Mouse (Mus musculus) bone marrow, adult 2 months (tissue): ENCODE measurements at regions not wholly inside any gene's neighbourhood (a gene's known extent, or its start where the extent isn't known, plus 50 kb on each side); places are given as distances from the start of the nearest gene placed in this dataset.

Source experiments
- H3K27ac ChIP-seq: fragments of 200-500 bp; 2 replicates; pipeline ENCODE4 v1.5.1; 2012; ENCODE audit warnings: low read depth, mild to moderate bottlenecking, control low read depth, inconsistent platforms, low read length; ENCODE audit not compliant: control insufficient read depth, poor library complexity, insufficient read depth
- H3K4me1 ChIP-seq: fragments of 200-500 bp; 2 replicates; pipeline ENCODE4 v1.6.1; 2011; ENCODE audit warnings: low read length; ENCODE audit not compliant: control insufficient read depth, insufficient read depth
- H3K4me3 ChIP-seq: fragments of 200-500 bp; replicated peaks from 2 replicates; pipeline ENCODE3; 2011; ENCODE audit warnings: mild to moderate bottlenecking, low read depth, low read length, control low read depth; ENCODE audit not compliant: control insufficient read depth
- CTCF ChIP-seq: fragments of 200-500 bp; IDR thresholded peaks from 2 replicates; pipeline ENCODE4 v1.5.1; 2011; ENCODE audit warnings: low read length, control low read depth; ENCODE audit not compliant: control insufficient read depth, insufficient read depth
- POLR2A ChIP-seq: fragments of 200-500 bp; IDR thresholded peaks from 2 replicates; pipeline ENCODE4 v1.6.1; 2011; ENCODE audit warnings: low read depth, mild to moderate bottlenecking, control low read depth, low read length, borderline replicate concordance; ENCODE audit not compliant: control insufficient read depth
- WGBS: fragments of 180-500 bp; shearing (Covaris S2); methylation state at CpG from one replicate; pipeline ENCODE4 v1.1.7; 2018; 5-methylcytosine and 5-hydroxymethylcytosine counted together

- WGBS, result 76% methylated on average over 7 of the region's 7 CpGs
- TF ChIP-seq POLR2A, result no peak
- no peak for TF ChIP-seq CTCF
- Histone ChIP-seq H3K4me3 (no peak overlapping the region), H3K27ac (no peak overlapping the region), H3K4me1 (no peaks in the 10 kb centered on the region; the same call in 1 of the 2 replicates)
These were observed 262.4 kb downstream of the Foxo1 start for GRCm38 (mm10) chr3:52530406-52530970.

GRCm38 (mm10) chr3:52529136-52529535, 261.0 kb downstream of the Foxo1 start:
- no peak overlapping the region for H3K4me3 ChIP-seq
- TF ChIP-seq POLR2A (no peak), CTCF (no peak)
- WGBS, result 81% methylated on average over 6 of the region's 6 CpGs
- H3K27ac ChIP-seq, result no peak overlapping the region
- no peaks in the 10 kb centered on the region; the same call in 1 of the 2 replicates for H3K4me1 ChIP-seq

GRCm38 (mm10) chr3:52528521-52528920, 260.4 kb downstream of the Foxo1 start:
- H3K27ac ChIP-seq, result no peak overlapping the region
- H3K4me1 ChIP-seq, result no peaks in the 10 kb centered on the region; the same call in 1 of the 2 replicates
- TF ChIP-seq POLR2A (no peak), CTCF (no peak)
- WGBS, result 85% methylated on average over 7 of the region's 7 CpGs
- H3K4me3 ChIP-seq, result no peak overlapping the region

DNA sequence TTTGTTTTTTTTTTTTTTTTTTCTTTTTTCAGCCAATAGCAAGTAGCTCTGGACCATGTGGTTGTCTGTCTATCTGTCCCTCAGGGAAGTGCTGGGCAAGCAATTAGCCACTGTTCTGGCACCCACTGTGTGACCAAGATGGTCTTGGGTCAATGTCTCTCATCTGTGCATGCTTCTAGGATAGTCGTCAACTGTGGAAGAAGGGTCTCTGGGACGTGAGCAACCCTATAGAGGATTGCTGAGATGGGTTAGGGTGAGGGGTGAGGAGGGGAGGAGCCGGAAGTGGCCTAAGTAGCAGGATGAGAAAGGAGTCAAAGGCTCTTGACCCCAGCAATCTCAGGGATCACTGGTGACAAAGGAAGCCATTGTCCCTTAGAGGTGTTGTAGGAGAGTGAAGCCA, 259.6 kb downstream of the Foxo1 start:
- 76% methylated on average over 3 of the region's 3 CpGs for WGBS
- no peak for TF ChIP-seq POLR2A
- no peak for TF ChIP-seq CTCF
- H3K27ac ChIP-seq, result no peak overlapping the region
- no peak overlapping the region for H3K4me3 ChIP-seq
- no peaks in the 10 kb centered on the region; the same call in 1 of the 2 replicates for H3K4me1 ChIP-seq

- Histone ChIP-seq H3K27ac (no peak overlapping the region), H3K4me1 (no peaks in the 10 kb centered on the region; the same call in 1 of the 2 replicates), H3K4me3 (no peak overlapping the region)
- TF ChIP-seq CTCF, result no peak
- TF ChIP-seq POLR2A, result no peak
- WGBS, result 78% methylated on average over 14 of the region's 14 CpGs
These were observed 259.0 kb downstream of the Foxo1 start for GRCm38 (mm10) chr3:52527010-52527754.

DNA sequence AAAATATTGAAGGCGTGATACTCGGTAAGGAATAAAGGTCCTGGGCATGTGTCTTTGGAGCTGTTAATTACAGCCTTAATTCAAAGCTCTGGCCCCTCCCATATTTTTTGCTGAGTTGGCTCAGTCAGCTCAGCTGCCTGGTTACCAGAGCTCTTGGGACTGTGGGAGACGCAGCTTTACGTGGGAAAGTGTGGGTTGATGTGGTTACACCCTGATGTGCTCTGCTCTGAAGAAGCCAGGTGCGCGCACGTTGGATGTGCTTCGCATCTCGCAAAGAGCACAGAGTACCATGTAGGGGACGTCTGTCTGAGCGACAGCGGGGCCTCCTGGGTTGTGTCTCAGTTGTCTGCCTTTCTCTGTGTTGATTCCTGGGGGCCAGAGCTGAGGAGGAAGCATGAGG, 254.8 kb downstream of the Foxo1 start:
- TF ChIP-seq CTCF (no peak), POLR2A (no peak)
- 85% methylated on average over 12 of the region's 12 CpGs for WGBS
- Histone ChIP-seq H3K4me3 (no peak overlapping the region), H3K27ac (no peak overlapping the region), H3K4me1 (no peaks in the 10 kb centered on the region)

DNA sequence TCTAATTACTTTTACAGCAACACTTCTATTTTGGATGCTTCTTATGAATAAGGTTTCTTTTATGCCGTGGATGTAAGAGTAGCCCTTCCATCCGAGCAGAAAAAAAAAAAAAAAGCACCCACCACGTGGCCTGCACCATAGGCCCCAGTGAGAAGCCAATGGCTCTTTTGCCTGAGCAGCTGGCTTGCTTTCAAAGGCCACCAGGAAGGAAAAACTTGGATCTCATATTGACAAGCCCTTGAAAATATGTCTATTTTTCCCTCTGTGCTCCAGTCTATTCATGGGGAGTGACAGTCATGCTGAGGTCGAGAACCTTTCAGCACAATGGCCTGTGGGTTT, 252.4 kb downstream of the Foxo1 start:
- no peak overlapping the region for H3K27ac ChIP-seq
- H3K4me3 ChIP-seq, result no peak overlapping the region
- 30% methylated on average over 4 of the region's 4 CpGs for WGBS
- no peaks in the 10 kb centered on the region for H3K4me1 ChIP-seq
- no peak for TF ChIP-seq POLR2A
- no peak for TF ChIP-seq CTCF

- WGBS, result 68% methylated on average over 22 of the region's 22 CpGs
- H3K4me3 ChIP-seq, result no peak overlapping the region
- TF ChIP-seq CTCF (no peak), POLR2A (no peak)
These were observed 251.9 kb downstream of the Foxo1 start for GRCm38 (mm10) chr3:52519910-52520608.

GRCm38 (mm10) chr3:52517808-52518207, 249.7 kb downstream of the Foxo1 start:
- H3K4me3 ChIP-seq, result no peak overlapping the region
- H3K4me1 ChIP-seq, result no peaks in the 10 kb centered on the region
- TF ChIP-seq POLR2A, result no peak
- no peak for TF ChIP-seq CTCF
- WGBS, result 82% methylated on average over 3 of the region's 3 CpGs
- H3K27ac ChIP-seq, result no peak overlapping the region

More at GRCm38 (mm10) chr3:52519910-52520608, 251.9 kb downstream of the Foxo1 start:
- no peaks in the 10 kb centered on the region for H3K4me1 ChIP-seq
- H3K27ac ChIP-seq, result no peak overlapping the region
